Mouse (Mus musculus): ENCODE data around the gene Mdk. TPM values are rescaled to one million over a fixed set of nuclear protein-coding genes. Genes with fewer than 3 reads are reported as not detected.

The Mdk gene
- total RNA-seq (2021): 10 to 100 TPM; 30.8 to 36.7 TPM
- long read RNA-seq, experiment 1, transcript Mdk-202 (5 exons, 773 nt): major isoform, 13 of 18 reads
- long read RNA-seq, experiment 1, partial matches to known transcripts: 3 of 18 reads
- long read RNA-seq, experiment 1, other reads (novel, unspliced or antisense): 2 of 18 reads
- long read RNA-seq, experiment 2, transcript Mdk-202 (5 exons, 773 nt): major isoform, 21 of 27 reads
- long read RNA-seq, experiment 2, partial matches to known transcripts: 3 of 27 reads
- long read RNA-seq, experiment 2, other reads (novel, unspliced or antisense): 0 of 27 reads

DNA sequence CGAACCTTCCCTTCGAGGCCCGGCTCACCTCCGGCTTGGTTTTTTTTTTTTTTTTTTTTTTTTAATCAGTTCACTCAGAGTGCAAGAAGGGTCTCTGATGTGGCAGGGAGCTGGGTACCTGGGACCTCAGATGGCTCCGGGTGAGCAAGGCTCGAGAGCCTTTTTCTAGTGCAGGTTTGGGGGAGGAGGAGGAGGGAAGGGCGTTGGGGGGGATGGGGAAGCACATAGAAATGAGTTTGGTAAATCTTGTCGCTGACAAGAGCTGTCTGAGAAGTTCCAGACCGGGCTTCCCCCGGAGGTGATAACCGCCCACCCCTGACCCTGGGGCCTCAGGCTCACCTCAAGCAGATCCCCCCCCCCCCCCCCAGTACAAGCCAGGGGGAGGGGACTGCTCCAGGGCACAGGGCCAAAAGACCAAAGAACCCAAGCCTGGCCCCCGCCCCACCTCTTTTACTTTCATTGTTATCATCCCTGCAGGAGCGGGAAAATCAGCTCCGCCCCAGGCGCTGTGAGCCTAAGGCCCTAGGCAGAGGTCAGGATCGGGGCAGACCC is at the start of gene Mdk:
Mdk (minus strand) TSS at position 138 of the 552 bp plus-strand sequence.
- DNase-seq: no peak

DNA sequence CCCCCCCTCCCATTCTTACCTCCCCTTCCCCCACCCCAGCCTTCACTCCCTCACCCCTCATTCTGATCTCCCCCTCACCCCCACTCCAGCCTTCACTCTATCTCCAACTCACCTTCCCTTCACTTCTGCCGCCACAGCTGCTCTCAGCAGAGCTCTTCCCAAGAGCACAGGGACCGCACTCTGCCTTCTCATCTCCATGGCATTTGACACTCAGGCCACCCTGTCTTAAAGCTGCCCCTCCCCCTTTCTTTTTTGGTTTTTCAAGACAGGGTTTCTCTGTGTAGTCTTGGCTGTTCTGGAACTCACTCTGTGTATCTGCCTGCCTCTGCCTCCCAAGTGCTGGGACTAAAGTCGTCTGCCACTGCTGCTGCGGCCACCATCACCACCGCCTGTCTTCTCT is 48.7 kb upstream of the Mdk start:
- no peak for DNase-seq

DNA sequence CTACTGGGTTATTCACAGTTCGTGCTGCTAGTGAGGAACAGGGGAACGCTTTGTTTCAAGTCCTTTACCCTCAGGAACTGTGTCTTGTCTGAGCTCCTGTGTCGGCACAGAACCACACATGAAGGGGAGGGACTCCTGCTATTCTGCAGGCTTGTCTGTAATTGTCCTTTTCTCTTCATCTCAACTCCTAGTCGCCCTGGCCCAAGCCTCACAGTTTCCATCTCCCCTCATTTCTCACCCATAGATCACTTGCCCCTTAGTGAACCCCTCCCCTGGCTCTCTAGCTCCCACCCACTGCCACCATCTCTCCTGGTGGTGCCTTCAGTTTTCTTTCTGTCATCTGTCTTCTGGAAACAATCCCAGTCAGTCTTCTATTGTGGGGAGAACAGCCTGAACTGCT is 48.1 kb upstream of the Mdk start:
- no peak for DNase-seq

DNA sequence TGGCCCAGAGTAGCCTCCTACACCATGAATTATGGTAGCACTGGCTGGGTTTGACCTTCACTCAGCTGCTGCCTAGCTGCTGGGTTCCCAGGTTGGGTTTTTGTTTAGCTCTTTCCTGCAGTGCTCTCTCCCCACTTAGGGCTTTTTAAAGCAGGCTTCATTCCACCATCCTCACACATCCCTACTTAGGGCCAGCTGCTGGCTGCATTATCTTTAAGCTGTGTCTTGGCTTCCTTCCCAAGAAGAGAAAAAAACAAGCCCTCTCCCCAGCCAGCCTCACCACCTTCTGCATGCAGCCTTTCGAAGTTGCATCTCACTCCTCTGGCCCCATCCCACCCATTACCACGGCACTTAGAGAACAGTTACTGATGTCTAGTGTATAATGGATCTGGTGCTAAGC is 46.5 kb upstream of the Mdk start:
- DNase-seq: no peak

DNA sequence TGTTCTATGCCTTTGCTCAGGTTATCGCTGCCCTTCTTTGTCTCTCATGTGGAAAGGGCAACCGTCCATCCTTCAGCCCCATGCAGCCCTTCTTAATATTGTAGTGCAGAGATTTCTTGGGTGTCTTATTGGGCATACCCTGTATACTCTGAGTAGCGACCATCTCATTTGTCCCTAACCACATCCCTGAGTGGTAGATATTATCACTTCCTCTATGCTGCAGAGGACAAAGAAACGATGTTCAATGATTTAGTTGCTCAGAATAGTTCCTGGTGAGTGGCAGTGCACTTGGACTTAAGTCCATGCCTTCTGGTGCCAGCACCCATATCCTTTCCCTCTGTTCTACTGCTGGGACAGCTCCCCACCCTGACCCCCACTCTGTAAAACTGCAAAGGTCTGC is 45.9 kb upstream of the Mdk start:
- no peak for DNase-seq

DNA sequence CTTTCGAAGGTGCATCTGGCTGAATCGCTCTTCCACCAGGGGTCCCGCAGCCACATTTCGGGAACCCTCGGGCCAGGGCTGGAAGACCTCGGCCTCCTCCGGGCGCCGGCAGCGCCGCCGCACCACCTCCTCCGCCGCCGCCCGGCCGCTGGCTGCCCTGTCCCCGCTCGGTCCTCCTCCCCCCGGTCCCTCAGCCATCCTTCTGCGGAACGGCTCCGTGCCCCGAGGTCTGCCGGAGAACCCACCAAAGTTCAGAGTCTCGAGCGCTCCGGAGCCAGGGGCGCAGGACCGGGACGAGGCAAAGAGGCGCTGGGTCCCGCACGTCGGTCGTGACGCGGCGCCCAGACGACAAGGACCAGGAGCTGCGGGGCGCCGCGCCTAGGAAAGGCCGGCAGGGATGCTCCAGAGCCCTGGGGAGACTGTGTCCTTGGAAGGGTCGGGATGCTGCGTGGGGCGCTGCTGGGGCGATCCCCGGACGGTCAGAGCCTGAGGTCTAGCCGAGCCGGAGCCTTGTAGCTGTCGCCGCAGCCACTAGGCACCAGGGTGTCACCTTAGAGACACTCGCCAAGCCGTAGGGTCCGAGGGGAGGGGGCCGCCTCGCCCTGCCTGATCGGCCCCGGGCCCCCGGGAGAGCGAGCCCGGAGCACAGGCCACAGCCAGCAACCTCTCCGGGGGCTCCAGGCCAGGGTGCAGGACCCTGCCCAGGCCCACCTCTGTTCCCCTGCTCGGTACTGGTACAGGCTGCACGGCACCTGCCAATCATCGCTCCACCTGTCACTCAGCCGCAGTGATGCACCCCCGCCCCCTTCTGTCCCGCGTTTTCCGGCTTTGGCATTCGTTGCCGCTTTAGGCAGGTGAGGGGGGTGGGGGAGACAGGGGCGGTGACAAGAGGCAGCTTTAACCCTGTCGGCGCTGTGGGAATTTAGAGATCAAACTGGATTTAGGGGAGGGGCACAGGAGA is 43.8 kb upstream of the Mdk start, which contains the start of gene Dgkz:
Dgkz (minus strand) TSS at position 284 of the 961 bp plus-strand sequence.
- peak; percentile 23 for DNase-seq

DNA sequence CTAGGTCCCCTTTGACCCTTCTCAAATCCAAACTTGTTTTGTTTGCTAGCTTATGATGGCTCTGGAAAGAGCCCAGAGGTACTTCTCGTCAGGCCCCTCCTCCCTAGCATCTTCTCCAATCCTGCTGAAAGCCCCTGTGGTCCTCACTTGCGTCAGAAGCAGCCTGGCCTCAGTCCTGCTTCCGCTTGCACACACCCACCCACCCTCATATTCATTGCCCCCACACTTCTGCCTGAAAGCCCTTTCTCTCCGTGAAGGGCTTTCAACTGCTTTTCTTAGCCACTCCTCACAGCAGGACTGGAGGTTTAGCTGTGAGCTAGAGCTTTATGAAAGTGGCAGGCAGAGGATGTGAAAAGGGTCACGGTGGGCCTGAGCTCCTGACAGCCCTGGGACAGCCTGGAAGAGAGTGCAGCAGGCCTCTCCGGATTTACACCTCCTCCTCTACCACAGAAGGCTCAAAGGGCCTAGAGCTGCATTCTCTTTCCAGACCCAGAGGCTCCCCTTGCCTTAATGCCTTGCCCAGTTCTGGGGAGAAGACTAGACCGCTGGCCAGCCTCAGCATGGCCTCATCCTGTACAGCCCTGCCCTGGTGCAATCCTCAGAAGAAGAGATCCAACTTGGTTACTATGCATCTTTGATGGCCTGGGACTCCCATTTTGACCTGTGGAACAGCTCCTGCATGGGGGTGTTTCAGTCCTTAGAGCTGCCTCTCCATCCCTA is 41.5 kb upstream of the Mdk start:
- DNase-seq: no peak

DNA sequence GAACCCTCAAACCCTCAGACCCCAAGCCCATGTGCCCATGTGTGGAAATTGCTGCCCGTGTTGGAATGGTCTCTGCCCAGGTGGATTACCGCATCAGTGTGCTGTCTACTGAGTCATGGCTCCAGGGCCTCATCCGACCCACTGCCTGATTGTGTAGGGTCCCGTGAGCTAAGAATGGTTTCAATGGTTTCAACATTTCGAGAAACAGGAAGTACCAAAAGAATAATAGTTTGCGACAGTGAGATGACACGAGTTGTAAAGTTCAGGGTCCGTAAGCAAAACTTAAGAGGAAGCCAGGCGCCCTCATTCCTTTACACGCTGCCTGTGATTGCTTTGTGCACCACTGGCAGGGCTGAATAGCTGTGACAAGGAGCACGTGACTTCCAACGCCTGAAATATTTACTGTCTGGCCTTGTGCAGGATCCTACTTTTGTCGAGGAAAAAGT is 40.0 kb upstream of the Mdk start:
- peak; percentile 27 for DNase-seq

DNA sequence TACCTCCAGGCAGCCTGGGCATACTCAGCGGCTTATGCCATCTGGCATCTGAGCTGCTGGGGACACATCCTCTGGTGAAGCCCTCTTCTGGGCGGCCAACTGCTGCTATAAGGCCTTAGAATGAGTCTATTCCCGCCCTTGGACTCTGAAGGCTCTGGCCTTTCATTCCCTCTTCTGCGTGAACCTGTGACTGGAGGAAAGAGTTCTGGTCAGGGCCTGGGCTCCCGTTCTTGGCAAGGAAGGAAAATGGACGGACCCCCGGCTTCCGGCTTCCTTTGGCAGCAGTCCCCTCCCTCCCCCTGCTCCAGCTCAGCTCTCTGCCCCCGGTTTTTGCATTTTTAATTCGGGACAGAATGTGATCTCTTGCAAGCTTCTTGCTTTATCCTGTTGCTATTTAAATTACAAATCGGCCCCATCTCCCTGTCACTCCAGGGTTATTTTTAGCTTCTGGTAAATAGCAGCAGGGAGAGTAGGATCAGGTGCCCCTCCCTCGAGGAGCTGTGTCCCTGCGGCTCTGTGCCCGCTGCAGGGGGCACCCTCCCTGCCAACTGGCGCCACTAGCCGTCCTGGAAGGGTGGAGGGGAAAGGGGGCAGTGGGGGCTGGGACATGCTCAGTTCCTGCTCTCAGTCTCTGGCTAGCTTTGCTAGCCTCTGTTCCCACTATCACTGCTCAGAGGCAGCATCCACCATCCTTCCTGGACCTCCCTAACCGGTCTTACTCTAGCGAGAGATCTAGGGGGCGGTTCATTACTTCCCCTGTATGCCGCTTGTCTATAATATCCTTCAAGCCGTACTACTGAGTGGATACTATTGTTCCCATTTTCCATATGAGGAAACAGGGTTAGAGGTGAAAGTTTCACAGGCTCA is 39.4 kb upstream of the Mdk start:
- peak; percentile 43 for DNase-seq

DNA sequence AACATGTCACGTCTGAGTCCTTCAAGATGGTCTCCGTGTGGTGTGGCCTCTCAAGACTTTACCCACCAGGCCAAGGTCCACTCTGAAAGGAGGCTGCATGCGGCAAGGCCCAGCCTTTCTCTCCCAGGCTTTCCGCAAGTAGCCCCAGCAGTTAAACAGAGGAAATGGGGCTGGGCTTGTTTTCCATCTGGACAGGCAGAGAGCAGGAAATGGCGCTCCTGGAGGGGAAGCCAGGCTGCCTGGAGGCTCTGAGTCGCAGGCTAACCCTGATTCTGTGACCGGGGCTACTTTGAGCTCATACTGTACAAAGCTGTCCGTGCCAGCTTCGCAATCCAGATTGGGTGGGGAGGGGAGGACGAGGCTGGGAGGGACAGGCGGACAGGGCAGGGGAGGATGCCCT is 35.9 kb upstream of the Mdk start:
- no peak for DNase-seq

DNA sequence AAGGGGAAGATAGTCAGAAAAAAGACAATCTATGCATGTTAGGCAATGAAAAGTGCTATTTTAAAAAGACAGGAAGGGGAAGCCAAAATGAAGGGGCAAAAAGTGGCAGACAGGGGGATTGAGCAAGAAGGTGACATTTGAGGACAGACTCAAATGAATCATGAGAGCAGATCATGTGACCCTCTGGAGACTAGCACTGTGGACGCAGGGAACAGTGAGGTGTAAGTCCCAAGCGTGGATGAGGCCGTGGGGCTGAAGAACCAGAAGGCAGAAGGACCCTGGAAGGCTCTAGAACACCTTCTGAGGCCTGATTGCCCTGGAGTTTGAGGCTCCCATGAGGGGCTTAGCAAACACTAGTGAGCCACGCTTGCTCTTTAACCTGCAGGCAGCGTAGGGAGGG is 34.3 kb upstream of the Mdk start:
- no peak for DNase-seq

DNA sequence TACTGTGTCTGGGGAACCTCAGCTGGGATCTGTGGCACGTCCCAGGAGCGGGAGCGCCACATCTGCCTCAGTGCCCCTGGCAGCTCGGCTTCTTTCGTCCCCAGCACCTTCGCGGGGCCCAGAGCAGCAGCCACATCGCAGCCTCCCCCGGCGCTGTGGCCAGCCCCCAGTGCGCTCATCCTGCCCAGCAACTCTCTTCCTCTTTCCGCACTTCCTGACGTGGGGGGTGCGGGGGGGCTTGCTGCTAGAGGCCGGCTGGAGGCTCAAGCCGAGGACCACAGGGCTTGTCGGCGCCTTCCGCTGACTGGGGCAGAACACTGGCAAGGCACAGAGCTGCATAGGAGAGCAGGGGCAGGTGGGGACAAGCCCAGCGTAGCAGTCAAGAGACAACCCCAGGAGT is 33.3 kb upstream of the Mdk start:
- peak; percentile 78 for DNase-seq

DNA sequence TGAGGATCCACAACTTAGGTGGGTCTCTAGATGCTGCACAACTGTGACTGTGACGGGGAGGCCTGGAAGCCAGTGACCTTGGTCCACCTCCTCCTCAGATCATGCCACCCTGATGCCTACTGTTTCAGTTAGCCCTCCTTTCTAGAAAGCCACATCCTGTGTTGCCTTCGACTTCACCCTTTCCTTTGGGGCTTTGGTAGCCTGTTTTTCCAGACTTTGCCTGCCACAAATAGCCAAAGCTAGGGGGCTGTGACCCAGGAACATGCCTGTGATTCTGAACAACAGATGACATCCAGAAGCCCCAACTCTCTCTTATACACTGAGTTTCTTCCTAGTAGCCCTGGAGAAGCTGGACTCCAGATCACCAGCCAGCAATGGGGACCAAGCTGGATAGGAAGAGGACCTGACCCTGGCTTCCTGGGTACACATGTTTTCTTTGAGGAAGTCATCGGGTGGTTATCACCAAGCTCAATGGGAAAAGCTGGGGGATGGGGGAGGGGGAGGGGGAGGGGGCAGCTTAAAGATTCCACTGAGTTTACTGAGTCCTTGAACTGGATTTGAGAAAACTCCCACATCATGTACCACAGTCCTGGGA is 32.6 kb upstream of the Mdk start:
- DNase-seq: no peak

DNA sequence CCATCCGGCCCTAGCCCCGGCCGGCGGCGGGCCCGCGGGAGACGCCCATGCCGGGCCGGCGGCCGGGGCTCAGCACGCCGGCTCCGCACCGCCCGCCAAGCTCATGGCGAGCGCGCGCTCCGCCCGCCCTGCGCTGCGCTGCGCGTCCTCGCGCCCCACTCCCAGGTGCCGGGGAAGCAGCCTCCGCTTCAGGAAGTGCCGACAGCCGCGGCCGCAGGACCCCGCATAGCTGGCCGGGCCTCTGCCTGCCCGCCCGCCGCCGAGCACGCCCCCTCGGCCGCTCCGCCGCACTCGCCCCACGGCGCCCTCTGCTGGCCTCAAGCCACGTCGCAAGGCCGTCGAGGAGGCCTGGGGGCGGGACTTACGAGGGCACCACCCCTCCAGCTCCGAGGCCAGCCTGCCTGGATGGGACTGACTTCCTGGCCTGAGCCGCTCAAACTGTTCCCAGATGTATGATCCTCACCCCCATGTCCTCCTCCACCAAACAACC is 31.4 kb upstream of the Mdk start:
- peak; percentile 99 for DNase-seq

DNA sequence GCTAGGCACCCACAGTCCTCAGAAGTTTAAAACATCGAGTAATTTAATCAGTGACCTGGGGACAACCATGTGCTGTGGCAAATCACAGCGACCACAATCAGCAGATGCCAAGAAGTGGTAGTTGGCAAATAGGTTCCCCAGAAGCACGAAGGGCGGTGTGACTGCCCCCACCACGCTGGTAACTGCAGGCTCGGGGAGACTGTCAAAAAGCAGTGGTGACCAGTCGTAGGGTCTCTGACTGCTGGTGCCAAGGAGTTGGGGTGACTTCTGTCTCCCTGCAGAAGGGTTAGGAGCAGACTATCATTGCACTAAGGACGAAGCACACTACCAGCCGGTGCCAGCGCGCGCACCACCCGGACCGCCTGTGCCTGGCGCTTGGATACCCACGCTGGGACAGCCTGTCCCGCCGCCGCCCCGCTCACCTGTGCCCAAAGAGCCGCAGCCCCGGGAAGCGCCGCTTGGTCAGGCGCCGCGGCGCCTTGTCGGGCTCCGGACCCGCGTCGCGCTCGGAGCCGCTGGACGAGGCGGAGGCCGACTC is 30.8 kb upstream of the Mdk start:
- DNase-seq: peak; percentile 62

DNA sequence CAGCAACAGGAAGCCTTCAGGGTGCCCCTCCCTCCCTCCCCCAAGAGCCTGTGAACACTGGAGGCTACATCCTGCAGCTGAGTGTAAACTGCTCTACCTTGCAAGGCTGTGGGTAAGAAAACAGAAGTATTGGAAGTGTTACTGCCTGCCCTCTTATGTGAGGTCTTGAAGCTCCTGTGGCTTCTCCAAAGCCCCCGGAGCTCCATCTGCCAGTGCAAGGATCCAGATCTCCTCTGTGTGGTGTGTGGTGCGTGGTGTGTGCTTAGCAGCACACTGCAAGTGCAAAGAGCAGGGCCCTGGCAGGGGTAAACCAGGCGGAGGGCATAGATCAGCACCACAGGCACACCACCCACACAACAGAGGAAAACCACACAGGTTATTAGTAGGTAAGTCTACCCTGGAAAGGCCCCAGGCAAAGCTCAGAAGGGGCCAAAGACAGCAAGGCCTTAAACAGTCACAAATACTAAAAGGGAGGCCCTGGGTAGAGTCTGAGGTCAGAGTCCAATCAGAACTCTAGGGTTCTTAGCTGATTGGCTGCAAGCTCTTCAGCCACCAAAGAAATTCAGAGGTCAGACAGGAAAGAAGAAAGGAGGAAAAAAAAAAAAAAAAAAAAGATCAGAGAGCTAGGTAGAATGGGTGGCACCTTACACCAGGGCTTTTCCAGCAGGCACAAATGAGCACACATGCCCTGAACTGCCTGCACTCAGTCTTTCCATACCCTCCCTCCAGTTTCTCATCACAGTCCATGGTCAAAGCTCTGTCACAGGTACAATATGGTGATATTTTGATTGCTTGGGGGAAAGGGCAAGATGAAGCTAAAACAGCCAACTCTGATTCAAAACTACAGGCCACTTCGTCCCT is 30.0 kb upstream of the Mdk start:
- DNase-seq: no peak

DNA sequence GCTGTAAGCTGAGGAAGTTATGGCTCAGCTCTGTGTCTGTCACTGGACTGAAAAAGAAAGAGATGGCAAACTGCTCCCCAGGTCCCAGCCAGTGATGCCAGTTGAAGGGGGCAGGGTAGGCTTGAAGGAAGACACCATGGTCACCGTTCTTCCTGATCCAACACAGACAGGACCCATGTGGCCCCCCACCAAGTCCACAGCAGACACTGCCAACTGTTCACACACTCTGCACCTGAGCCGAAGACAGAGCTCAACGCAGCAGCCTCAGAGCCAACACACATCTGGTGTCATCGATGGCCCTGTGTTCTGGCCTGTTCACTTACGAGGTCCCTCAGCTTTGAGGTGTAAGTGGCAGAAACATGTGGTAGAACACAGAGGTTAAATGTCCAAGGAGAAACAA is 28.4 kb upstream of the Mdk start:
- DNase-seq: no peak

DNA sequence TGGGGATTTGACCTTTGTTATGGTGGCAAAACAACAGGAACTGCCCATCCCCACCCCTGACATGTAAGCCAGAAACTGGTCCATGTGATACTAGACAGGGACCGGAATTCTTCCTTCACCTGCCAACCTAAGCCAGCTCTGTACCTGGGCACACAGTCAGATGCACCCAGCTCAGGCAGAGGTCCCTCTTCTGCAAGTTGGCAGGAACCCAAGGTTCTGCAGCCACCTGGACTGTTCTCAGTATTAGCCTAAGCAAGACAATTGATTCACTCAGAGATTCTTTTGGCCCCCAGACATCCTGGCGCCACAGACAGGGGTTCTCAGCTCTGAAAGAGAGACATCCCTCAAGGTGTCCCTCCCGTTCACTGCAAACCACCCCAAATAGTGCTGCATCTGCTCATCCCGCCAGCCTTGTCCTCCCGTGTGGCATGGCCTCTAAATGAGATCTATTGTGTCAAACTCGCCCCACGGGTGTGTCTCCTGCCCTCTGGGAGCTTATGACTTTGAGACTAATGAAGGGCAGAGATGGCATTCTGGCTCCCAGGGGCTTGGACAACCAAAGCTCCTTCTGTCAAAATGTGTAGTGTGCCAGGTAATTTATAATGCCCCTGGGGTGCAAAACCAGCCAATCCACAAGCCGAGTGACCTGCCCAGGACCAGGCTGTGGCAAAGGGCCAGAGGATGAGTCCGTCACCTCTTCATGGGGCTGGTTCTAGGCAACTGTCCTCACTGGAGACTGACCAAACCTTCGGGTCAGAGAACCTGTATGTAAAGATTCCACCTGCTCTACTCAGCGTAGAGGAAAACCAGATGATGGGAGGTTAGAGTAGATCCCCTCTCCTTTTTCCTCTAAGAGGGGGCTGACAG is 27.7 kb upstream of the Mdk start:
- no peak for DNase-seq

All from adrenal gland, postnatal 10 days (tissue).